Mouse (Mus musculus) neural tube, embryonic 12.5 days (tissue): ENCODE measurements around the gene Snap91. TPM values are rescaled to one million over a fixed set of nuclear protein-coding genes. Genes with fewer than 3 reads are reported as not detected.

Experiments used
- ATAC-seq: fragments of 200-750 bp; cut with Nextera tagmentation; 2 replicates; pipeline ENCODE4 v1.8.0; 2017; ENCODE audit warnings: low read depth, mild to moderate bottlenecking, moderate TSS enrichment, moderate library complexity; ENCODE audit not compliant: low FRiP score
- H3K27ac ChIP-seq: fragments of 300-500 bp; sonication (generic); 2 replicates; pipeline ENCODE4 v1.5.1; 2016
- H3K27me3 ChIP-seq: fragments of 300-500 bp; sonication (generic); replicated peaks from 2 replicates; pipeline ENCODE4 v1.6.1; 2016; ENCODE audit warnings: mild to moderate bottlenecking
- H3K36me3 ChIP-seq: fragments of 300-500 bp; sonication (generic); 2 replicates; pipeline ENCODE4 v1.6.1; 2016; ENCODE audit warnings: mild to moderate bottlenecking
- H3K4me1 ChIP-seq: fragments of 300-500 bp; sonication (generic); 2 replicates; pipeline ENCODE4 v1.6.1; 2016
- H3K4me2 ChIP-seq: fragments of 300-500 bp; sonication (generic); replicated peaks from 2 replicates; pipeline ENCODE4 v1.6.1; 2016; ENCODE audit warnings: mild to moderate bottlenecking
- H3K4me3 ChIP-seq: fragments of 300-500 bp; sonication (generic); 2 replicates; pipeline ENCODE4 v1.5.1; 2016
- H3K9ac ChIP-seq: fragments of 300-500 bp; sonication (generic); 2 replicates; pipeline ENCODE4 v1.6.1; 2016; ENCODE audit warnings: mild to moderate bottlenecking
- H3K9me3 ChIP-seq: fragments of 300-500 bp; sonication (generic); 2 replicates; pipeline ENCODE4 v1.6.1; 2016; ENCODE audit warnings: mild to moderate bottlenecking
- WGBS: fragments of 180-500 bp; shearing (Covaris S2); methylation state at CpG from one replicate; pipeline ENCODE4 v1.1.7; 2016; 5-methylcytosine and 5-hydroxymethylcytosine counted together
- polyA plus RNA-seq: library from polyadenylated mRNA; unstranded; fragments of >200 nt; fragmentation: Nextera tagmentation; extraction: Ambion mirVana; gene quantifications from 2 replicates; pipeline ENCODE4 v1.2.1, GENCODE M21; 2016

Gene Snap91
- polyA plus RNA-seq, 1 experiment from 2014 or later = 69.1 TPM

- WGBS = 36% methylated on average over 3 of the region's 3 CpGs
- peak; percentile 61; the same call in 1 of the 2 replicates for ATAC-seq
- H3K36me3 ChIP-seq = peaks cover 4% of the 10 kb centered on the region
- no peak overlapping the region for H3K9ac ChIP-seq
- H3K4me3 ChIP-seq = no peak overlapping the region
- no peaks in the 10 kb centered on the region for H3K4me1 ChIP-seq
- no peak overlapping the region for H3K27ac ChIP-seq
- no peaks in the 10 kb centered on the region for H3K27me3 ChIP-seq
- no peak overlapping the region for H3K4me2 ChIP-seq
- no peaks in the 10 kb centered on the region for H3K9me3 ChIP-seq
Observed at GRCm38 (mm10) chr9:86800600-86801163, 79.8 kb downstream of the Snap91 start.

- no peaks in the 10 kb centered on the region for H3K9me3 ChIP-seq
- WGBS = 78% methylated on average over 7 of the region's 7 CpGs
- no peak overlapping the region for H3K4me2 ChIP-seq
- no peaks in the 10 kb centered on the region for H3K27me3 ChIP-seq
- H3K4me1 ChIP-seq = no peaks in the 10 kb centered on the region
- no peak for ATAC-seq
- H3K9ac ChIP-seq = no peak overlapping the region
- no peak overlapping the region for H3K27ac ChIP-seq
- peaks cover 4% of the 10 kb centered on the region for H3K36me3 ChIP-seq
- no peak overlapping the region for H3K4me3 ChIP-seq
Observed at GRCm38 (mm10) chr9:86799099-86799498, 81.4 kb downstream of the Snap91 start.

- Histone ChIP-seq H3K4me1 (no peaks in the 10 kb centered on the region), H3K27me3 (no peaks in the 10 kb centered on the region), H3K4me3 (no peak overlapping the region), H3K9me3 (no peaks in the 10 kb centered on the region), H3K9ac (no peak overlapping the region), H3K27ac (no peak overlapping the region), H3K36me3 (peaks cover 4% of the 10 kb centered on the region), H3K4me2 (no peak overlapping the region)
- ATAC-seq = no peak
- 52% methylated on average over 7 of the region's 7 CpGs for WGBS
Observed at GRCm38 (mm10) chr9:86798686-86799085, 81.8 kb downstream of the Snap91 start.

GRCm38 (mm10) chr9:86798129-86798528 lies 82.3 kb downstream of the Snap91 start:
- no peak overlapping the region for H3K4me2 ChIP-seq
- WGBS = 87% methylated on average over 5 of the region's 5 CpGs
- ATAC-seq = no peak

GRCm38 (mm10) chr9:86797553-86797952 lies 82.9 kb downstream of the Snap91 start:
- Histone ChIP-seq H3K36me3 (peaks cover 4% of the 10 kb centered on the region), H3K4me1 (no peaks in the 10 kb centered on the region), H3K9ac (no peak overlapping the region), H3K27me3 (no peaks in the 10 kb centered on the region), H3K9me3 (no peaks in the 10 kb centered on the region), H3K4me2 (no peak overlapping the region), H3K4me3 (no peak overlapping the region), H3K27ac (no peak overlapping the region)
- ATAC-seq = no peak
- WGBS = 92% methylated on average over 4 of the region's 4 CpGs

More at GRCm38 (mm10) chr9:86798129-86798528, 82.3 kb downstream of the Snap91 start:
- Histone ChIP-seq H3K4me3 (no peak overlapping the region), H3K4me1 (no peaks in the 10 kb centered on the region), H3K27me3 (no peaks in the 10 kb centered on the region), H3K27ac (no peak overlapping the region), H3K9me3 (no peaks in the 10 kb centered on the region), H3K9ac (no peak overlapping the region), H3K36me3 (peaks cover 4% of the 10 kb centered on the region)

- Histone ChIP-seq H3K27ac (no peak overlapping the region), H3K27me3 (no peaks in the 10 kb centered on the region), H3K9ac (no peak overlapping the region), H3K4me2 (no peak overlapping the region), H3K4me1 (no peaks in the 10 kb centered on the region), H3K4me3 (no peak overlapping the region), H3K36me3 (peaks cover 10% of the 10 kb centered on the region), H3K9me3 (no peaks in the 10 kb centered on the region)
- no peak for ATAC-seq
- WGBS = 69% methylated on average over 3 of the region's 3 CpGs
Observed at GRCm38 (mm10) chr9:86795236-86795635, 85.2 kb downstream of the Snap91 start.

- 85% methylated on average over 7 of the region's 7 CpGs for WGBS
- H3K27ac ChIP-seq = no peak overlapping the region
- H3K9ac ChIP-seq = no peak overlapping the region
- no peak overlapping the region for H3K4me3 ChIP-seq
- H3K4me1 ChIP-seq = no peaks in the 10 kb centered on the region
- no peak overlapping the region for H3K4me2 ChIP-seq
- H3K36me3 ChIP-seq = peaks cover 8% of the 10 kb centered on the region
- H3K9me3 ChIP-seq = no peaks in the 10 kb centered on the region
- ATAC-seq = no peak
- H3K27me3 ChIP-seq = no peaks in the 10 kb centered on the region
Observed at GRCm38 (mm10) chr9:86791927-86792326, 88.5 kb downstream of the Snap91 start.

GRCm38 (mm10) chr9:86789186-86789585 lies 91.3 kb downstream of the Snap91 start:
- ATAC-seq = no peak
- Histone ChIP-seq H3K4me1 (no peaks in the 10 kb centered on the region), H3K27ac (no peak overlapping the region), H3K27me3 (no peaks in the 10 kb centered on the region), H3K9ac (no peak overlapping the region), H3K36me3 (peaks cover 8% of the 10 kb centered on the region), H3K4me2 (no peak overlapping the region), H3K9me3 (no peaks in the 10 kb centered on the region), H3K4me3 (no peak overlapping the region)
- 86% methylated on average over 6 of the region's 6 CpGs for WGBS

- Histone ChIP-seq H3K36me3 (no peaks in the 10 kb centered on the region), H3K4me3 (no peak overlapping the region), H3K27ac (no peak overlapping the region), H3K9ac (no peak overlapping the region), H3K4me2 (no peak overlapping the region), H3K27me3 (no peaks in the 10 kb centered on the region), H3K9me3 (no peaks in the 10 kb centered on the region), H3K4me1 (no peaks in the 10 kb centered on the region)
- ATAC-seq = no peak
- 86% methylated on average over 2 of the region's 2 CpGs for WGBS
Observed at GRCm38 (mm10) chr9:86782836-86783235, 97.6 kb downstream of the Snap91 start.

GRCm38 (mm10) chr9:86781426-86781825 lies 99.0 kb downstream of the Snap91 start:
- no peak for ATAC-seq

GRCm38 (mm10) chr9:86778212-86778611 lies 102.2 kb downstream of the Snap91 start:
- Histone ChIP-seq H3K9ac (no peak overlapping the region), H3K4me2 (no peak overlapping the region), H3K27ac (no peak overlapping the region), H3K36me3 (peaks cover 10% of the 10 kb centered on the region), H3K4me1 (no peaks in the 10 kb centered on the region), H3K27me3 (no peaks in the 10 kb centered on the region), H3K9me3 (no peaks in the 10 kb centered on the region), H3K4me3 (no peak overlapping the region)
- WGBS = 77% methylated on average over 4 of the region's 4 CpGs
- ATAC-seq = no peak

More at GRCm38 (mm10) chr9:86781426-86781825, 99.0 kb downstream of the Snap91 start:
- peaks cover 3% of the 10 kb centered on the region; the same call in 1 of the 2 replicates for H3K36me3 ChIP-seq
- H3K4me1 ChIP-seq = no peaks in the 10 kb centered on the region
- no peak overlapping the region for H3K9ac ChIP-seq
- no peaks in the 10 kb centered on the region for H3K9me3 ChIP-seq
- no peak overlapping the region for H3K27ac ChIP-seq
- H3K27me3 ChIP-seq = no peaks in the 10 kb centered on the region
- no peak overlapping the region for H3K4me2 ChIP-seq
- 90% methylated on average over 4 of the region's 4 CpGs for WGBS
- no peak overlapping the region for H3K4me3 ChIP-seq

- ATAC-seq = no peak
- H3K4me2 ChIP-seq = no peak overlapping the region
- H3K4me1 ChIP-seq = no peaks in the 10 kb centered on the region
- H3K9me3 ChIP-seq = no peaks in the 10 kb centered on the region
- WGBS = 64% methylated on average over 7 of the region's 7 CpGs
- H3K36me3 ChIP-seq = peaks cover 13% of the 10 kb centered on the region
- no peak overlapping the region for H3K27ac ChIP-seq
- H3K4me3 ChIP-seq = no peak overlapping the region
- no peaks in the 10 kb centered on the region for H3K27me3 ChIP-seq
- no peak overlapping the region for H3K9ac ChIP-seq
Observed at GRCm38 (mm10) chr9:86777309-86777708, 103.1 kb downstream of the Snap91 start.

- Histone ChIP-seq H3K4me3 (no peak overlapping the region), H3K4me1 (no peaks in the 10 kb centered on the region), H3K27me3 (no peaks in the 10 kb centered on the region), H3K9me3 (no peaks in the 10 kb centered on the region), H3K36me3 (peaks cover 13% of the 10 kb centered on the region), H3K4me2 (no peak overlapping the region), H3K9ac (no peak overlapping the region), H3K27ac (no peak overlapping the region)
- 93% methylated on average over 6 of the region's 6 CpGs for WGBS
- ATAC-seq = no peak
Observed at GRCm38 (mm10) chr9:86775374-86775773, 105.1 kb downstream of the Snap91 start.
